Mouse (Mus musculus): ENCODE results near the gene Alox12.

DNA sequence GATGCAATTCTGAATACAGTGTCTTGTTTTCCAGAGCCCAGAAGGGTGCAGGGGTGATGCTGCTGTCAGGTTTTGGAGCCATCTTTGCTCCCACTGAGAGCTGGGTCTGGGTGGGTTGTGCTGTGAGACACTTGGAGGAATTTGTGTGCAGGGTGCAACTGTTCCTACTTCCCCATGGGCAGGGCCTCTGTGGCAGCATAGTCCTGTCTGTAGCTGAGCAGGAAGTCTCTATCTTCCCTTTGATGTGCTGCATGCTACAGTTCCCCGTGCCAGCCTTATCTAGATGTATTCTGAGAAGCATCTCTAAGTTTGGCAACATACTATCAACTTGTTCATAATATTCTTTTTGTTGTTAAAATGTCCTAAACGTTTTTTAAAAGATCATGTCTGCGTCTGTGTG is 10.1 kb upstream of the Alox12 start:
- TF ChIP-seq POLR2A (IDR thresholded peaks at IDR 0.05; ENCODE audit: borderline replicate concordance, low read depth, low read length) (no peak), CTCF (IDR thresholded peaks at IDR 0.05; ENCODE audit: low read depth, low read length) (no peak)

All from bone marrow macrophage, adult 2 months (primary cell).